Mouse (Mus musculus) embryonic stem cell, embryonic (primary cell): ENCODE measurements around the gene D11Wsu47e.

Experiments
- CTCF ChIA-PET, 4 experiments: fragments of 300-600 bp in 2 of 4; fragments of 350-600 bp in 2 of 4; sonication (Branson Sonifier 250); formaldehyde crosslinking; loops; one replicate each; lab custom pipeline; 2022; ENCODE audit warnings: inconsistent platforms in 2 of 4; lab: Charles Lee
- POLR2A ChIA-PET, 4 experiments: fragments of 300-600 bp in 2 of 4; fragments of 350-600 bp in 2 of 4; sonication (Branson Sonifier 250); formaldehyde crosslinking; loops; one replicate each; lab custom pipeline; 2022; ENCODE audit warnings: antibody characterized with exemption in 4 of 4, inconsistent platforms in 1 of 4; lab: Charles Lee

D11Wsu47e gene

DNA sequence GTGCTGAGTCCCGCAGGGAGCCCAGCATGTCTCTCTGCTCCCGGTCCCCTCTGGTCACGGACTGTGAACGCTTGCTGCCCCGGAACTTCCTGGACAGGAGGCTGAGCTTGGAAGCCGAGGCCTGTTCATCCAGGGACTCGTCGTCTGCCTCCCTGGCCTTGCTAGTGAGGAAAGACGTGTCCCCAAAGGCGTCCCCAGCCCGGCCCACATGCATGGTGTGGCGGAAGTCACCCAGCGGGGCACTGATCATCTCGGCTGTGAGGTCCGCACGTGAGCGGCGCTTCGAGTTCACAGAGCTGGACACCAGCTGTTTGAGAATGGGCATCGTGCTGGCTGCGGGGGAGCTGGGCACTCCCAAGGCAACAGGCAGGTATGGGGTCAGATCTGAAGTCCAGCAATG, 45.0 kb downstream of the D11Wsu47e start:
- ChIA-PET POLR2A (interaction anchor here (0.5 to 7.1 kb wide), 26 partner anchors 9 to 414 kb away, joined by 3 to 76 read pairs (median 4); partner anchors contain the start of genes Cdc42ep4 (in 4 of the 4), Cpsf4l (in 2 of the 4), D11Wsu47e (in 1 of the 4) and Fam104a (in 1 of the 4)), CTCF (interaction anchor here (0.6 to 3.7 kb wide), 11 partner anchors 10 to 104 kb away, joined by 3 to 18 read pairs (median 4); no protein-coding TSS in a partner anchor)

DNA sequence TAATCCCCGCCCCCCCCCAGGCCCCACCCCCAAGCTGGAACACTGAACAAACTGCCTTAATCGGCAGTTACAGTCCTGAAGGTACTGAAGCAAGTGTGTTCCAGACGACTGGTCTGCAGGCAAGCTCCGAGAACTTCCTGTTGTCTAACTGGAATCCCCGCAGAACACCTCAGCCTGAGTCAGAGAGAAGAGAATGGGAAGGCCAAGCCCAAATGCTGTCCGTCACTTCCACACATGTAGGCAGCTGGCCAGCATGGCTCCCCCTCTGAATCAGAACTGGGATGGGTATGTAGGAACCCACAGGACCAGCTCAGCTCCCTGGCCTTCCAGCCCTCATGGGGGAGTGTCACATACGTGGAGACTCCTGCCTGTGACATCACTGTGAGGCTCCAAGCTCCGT, 45.7 kb downstream of the D11Wsu47e start:
- POLR2A ChIA-PET, result interaction anchor here (0.5 to 7.1 kb wide), 28 partner anchors 8 to 81 kb away, joined by 3 to 76 read pairs (median 4); partner anchors contain the start of genes Cdc42ep4 (in 4 of the 4), Cpsf4l (in 3 of the 4), D11Wsu47e (in 1 of the 4) and Fam104a (in 1 of the 4)

DNA sequence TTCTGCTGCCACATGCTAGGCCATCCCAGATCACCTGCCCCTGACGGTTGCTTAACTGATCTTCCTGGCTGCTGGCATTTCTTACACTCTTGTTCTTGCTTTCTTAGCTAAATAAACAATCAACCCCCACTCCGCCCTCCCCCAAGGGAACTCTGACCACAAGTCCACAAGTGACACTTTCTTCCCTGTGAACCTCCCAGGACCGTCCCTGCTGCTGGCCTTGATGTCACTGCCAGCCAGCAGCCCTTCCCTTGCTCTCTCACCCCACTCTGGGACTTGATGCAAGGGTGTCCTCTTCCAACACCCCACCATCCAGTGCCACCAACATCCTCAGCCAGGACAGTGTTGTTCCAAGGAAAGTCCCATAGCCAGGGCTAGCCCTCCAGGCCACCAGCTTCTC, 46.7 kb downstream of the D11Wsu47e start:
- POLR2A ChIA-PET, result interaction anchor here in 3 of 4 experiments (0.7 to 7.1 kb wide), 13 partner anchors 8 to 22 kb away, joined by 3 to 76 read pairs (median 10); partner anchors contain the start of genes Cdc42ep4 (in 3 of the 3) and Cpsf4l (in 3 of the 3)
- CTCF ChIA-PET, result interaction anchor here in 2 of 4 experiments (1.0 to 1.3 kb wide), 4 partner anchors 12 to 80 kb away, joined by 3 to 5 read pairs (median 4); partner anchors contain the start of gene Cdc42ep4 (in 1 of the 2)

More for the DNA sequence above, 45.7 kb downstream of the D11Wsu47e start:
- CTCF ChIA-PET, result interaction anchor here in 3 of 4 experiments (0.6 to 3.7 kb wide), 8 partner anchors 9 to 81 kb away, joined by 3 to 18 read pairs (median 4); partner anchors contain the start of gene Cdc42ep4 (in 1 of the 3)

- POLR2A ChIA-PET, result interaction anchor here in 3 of 4 experiments (0.7 to 6.5 kb wide), 8 partner anchors 11 to 75 kb away, joined by 3 to 76 read pairs (median 4); partner anchors contain the start of genes Cdc42ep4 (in 2 of the 3) and Cpsf4l (in 1 of the 3)
- CTCF ChIA-PET, result interaction anchor here in 2 of 4 experiments (1.0 to 1.3 kb wide), 2 partner anchors 79 kb away, joined by 3 read pairs; no protein-coding TSS in a partner anchor
Measured at GRCm38 (mm10) chr11:113731945-113732612, 47.9 kb downstream of the D11Wsu47e start.

DNA sequence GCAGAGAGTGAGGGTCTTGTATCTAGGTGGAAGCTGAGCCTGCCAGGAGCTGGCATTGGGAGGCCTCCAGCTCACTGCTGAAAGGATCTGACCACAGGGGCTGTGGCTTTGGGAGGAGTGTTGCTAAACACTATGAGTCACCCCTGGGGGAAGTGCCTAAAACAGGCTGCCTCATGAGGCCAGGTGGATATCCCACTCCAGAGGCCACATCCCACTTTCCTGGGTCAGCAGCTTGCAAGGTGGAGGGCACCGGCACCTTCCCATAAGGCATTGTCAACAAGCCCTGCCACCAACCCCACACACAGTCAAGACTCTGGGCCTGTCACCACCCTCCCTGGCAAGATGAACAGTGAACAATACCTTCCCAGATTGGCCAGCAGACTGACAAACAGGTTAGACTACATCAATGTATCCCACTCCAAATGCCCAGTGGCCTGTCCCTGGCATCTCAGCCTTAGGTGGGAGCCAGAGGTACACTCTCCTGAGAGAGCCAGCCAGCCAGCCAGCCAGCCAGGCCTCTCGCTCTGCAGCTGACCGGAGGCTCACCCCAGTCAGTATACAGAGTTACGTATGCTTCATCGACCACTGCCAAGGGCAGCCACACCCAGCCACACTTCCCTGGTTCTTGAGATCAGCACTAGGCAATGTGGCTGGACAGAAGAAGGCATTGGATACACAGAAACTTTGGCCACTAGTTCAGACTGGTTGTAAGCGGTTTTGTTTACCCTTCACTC, 49.6 kb downstream of the D11Wsu47e start:
- POLR2A ChIA-PET, result interaction anchor here in 3 of 4 experiments (0.7 to 3.1 kb wide), 14 partner anchors 11 to 78 kb away, joined by 3 to 15 read pairs (median 6); partner anchors contain the start of genes Cdc42ep4 (in 2 of the 3) and Cpsf4l (in 2 of the 3)
- CTCF ChIA-PET, result interaction anchor here in 2 of 4 experiments (0.6 to 1.4 kb wide), 4 partner anchors 17 to 78 kb away, joined by 3 to 7 read pairs (median 6); no protein-coding TSS in a partner anchor

DNA sequence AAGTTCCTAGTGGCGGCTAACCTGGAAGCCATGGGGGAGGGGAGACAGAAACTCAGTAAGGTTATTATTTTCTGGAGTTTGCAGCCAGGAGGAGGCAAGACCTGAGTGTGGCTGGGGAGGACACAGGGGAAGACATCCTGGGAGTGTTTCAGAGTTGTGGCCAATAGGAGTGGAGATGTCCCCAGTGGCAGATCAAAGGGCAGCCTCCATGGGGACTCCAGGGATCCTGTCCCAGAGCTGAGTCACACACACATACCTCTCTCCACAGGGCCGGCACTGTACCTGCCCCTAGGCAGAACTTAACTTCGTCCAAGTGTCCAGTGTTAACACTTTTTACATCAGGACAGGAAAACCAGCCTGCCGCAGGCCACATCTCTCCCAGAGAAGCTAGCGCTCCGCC, 50.9 kb downstream of the D11Wsu47e start:
- ChIA-PET POLR2A (interaction anchor here in 3 of 4 experiments (1.0 to 3.1 kb wide), 6 partner anchors 12 to 76 kb away, joined by 3 to 15 read pairs (median 8); partner anchors contain the start of genes Cdc42ep4 (in 2 of the 3) and Cpsf4l (in 2 of the 3)), CTCF (interaction anchor here in 1 of 4 experiments (1.0 kb wide), 1 partner anchor 75 kb away, joined by 4 read pairs; no protein-coding TSS in a partner anchor)

GRCm38 (mm10) chr11:113736848-113737552, 52.8 kb downstream of the D11Wsu47e start:
- ChIA-PET POLR2A (interaction anchor here in 1 of 4 experiments (2.9 to 3.3 kb wide), 2 partner anchors 8 to 12 kb away, joined by 26 to 31 read pairs; no protein-coding TSS in a partner anchor), CTCF (no interaction called here)

- CTCF ChIA-PET, result no interaction called here
Measured at GRCm38 (mm10) chr11:113737553-113737854, 53.3 kb downstream of the D11Wsu47e start.

DNA sequence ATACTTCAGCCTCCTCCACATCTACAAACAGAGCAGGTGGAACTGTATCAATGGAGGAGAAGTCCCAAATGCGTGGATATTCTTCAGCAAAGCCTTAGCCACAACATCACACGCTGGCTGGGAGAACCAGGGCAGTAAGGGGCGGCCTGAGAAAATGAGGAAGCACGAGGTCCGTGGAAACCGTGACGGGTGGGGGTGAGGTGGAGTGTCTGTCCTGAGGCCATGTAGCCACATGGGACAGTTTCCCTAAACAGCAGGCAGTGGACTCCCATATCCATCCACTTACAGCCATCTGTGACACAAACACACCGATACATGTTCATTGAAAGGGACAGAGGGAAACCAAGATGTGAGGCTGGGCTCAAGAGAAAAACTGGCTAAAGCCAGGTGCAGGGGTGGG, 53.7 kb downstream of the D11Wsu47e start:
- ChIA-PET POLR2A (interaction anchor here in 3 of 4 experiments (0.7 to 3.3 kb wide), 12 partner anchors 8 to 51 kb away, joined by 3 to 70 read pairs (median 18); partner anchors contain the start of genes Cdc42ep4 (in 2 of the 3) and Cpsf4l (in 1 of the 3)), CTCF (interaction anchor here in 2 of 4 experiments (1.2 to 2.3 kb wide), 4 partner anchors 8 to 74 kb away, joined by 3 to 8 read pairs (median 4); no protein-coding TSS in a partner anchor)

More at GRCm38 (mm10) chr11:113737553-113737854, 53.3 kb downstream of the D11Wsu47e start:
- POLR2A ChIA-PET, result interaction anchor here in 2 of 4 experiments (1.1 to 3.3 kb wide), 6 partner anchors 9 to 14 kb away, joined by 3 to 70 read pairs (median 26); partner anchors contain the start of gene Cdc42ep4 (in 2 of the 2)

GRCm38 (mm10) chr11:113739213-113739612, 55.0 kb downstream of the D11Wsu47e start:
- CTCF ChIA-PET, result interaction anchor here (0.6 to 2.3 kb wide), 12 partner anchors 9 to 478 kb away, joined by 3 to 8 read pairs (median 4); partner anchors contain the start of gene Cdc42ep4 (in 2 of the 4)
- POLR2A ChIA-PET, result interaction anchor here (0.5 to 3.3 kb wide), 45 partner anchors 9 to 955 kb away, joined by 3 to 70 read pairs (median 4); partner anchors contain the start of genes Cdc42ep4 (in 3 of the 4), Cpsf4l (in 3 of the 4), D11Wsu47e (in 1 of the 4) and Fam104a (in 1 of the 4)

- POLR2A ChIA-PET, result interaction anchor here in 3 of 4 experiments (1.1 to 3.3 kb wide), 10 partner anchors 9 to 56 kb away, joined by 3 to 70 read pairs (median 21); partner anchors contain the start of genes Cpsf4l (in 2 of the 3), Cdc42ep4 (in 1 of the 3), D11Wsu47e (in 1 of the 3) and Fam104a (in 1 of the 3)
- CTCF ChIA-PET, result interaction anchor here in 1 of 4 experiments (2.3 kb wide), 1 partner anchor 71 kb away, joined by 8 read pairs; no protein-coding TSS in a partner anchor
Measured at GRCm38 (mm10) chr11:113740100-113740499, 55.9 kb downstream of the D11Wsu47e start.

- CTCF ChIA-PET, result interaction anchor here (0.6 to 1.6 kb wide), 25 partner anchors 8 to 1524 kb away, joined by 3 to 8 read pairs (median 3); partner anchors contain the start of genes Cdc42ep4 (in 1 of the 4), Cog1 (in 1 of the 4) and Cpsf4l (in 1 of the 4)
- POLR2A ChIA-PET, result interaction anchor here (0.5 to 3.0 kb wide), 23 partner anchors 8 to 572 kb away, joined by 3 to 22 read pairs (median 4); partner anchors contain the start of genes Cdc42ep4 (in 2 of the 4) and Cpsf4l (in 2 of the 4)
Measured at GRCm38 (mm10) chr11:113742998-113743397, 58.8 kb downstream of the D11Wsu47e start.
